12 mouse cellular contexts compared by ENCODE assay signal in genomic region chr11:100386586-100386985, GRCm38 (mm10). TPM values are rescaled to one million over a fixed set of nuclear protein-coding genes. Genes with fewer than 3 reads are reported as not detected.
A peak's percentile ranks its signal among the peaks of the same experiment; 100 is the strongest.
DNase-seq lines count a peak whose midpoint lies in the region; ATAC-seq lines count a peak whose summit lies in the region.
"Had no signal": no experiment of that assay in that cellular context is flagged by ENCODE, and none has a peak within 500 bp of the region (broad histone marks: within the 10 kb centered on the region; RNA-seq: fewer than 3 reads in every experiment).

No protein-coding gene starts in this region.

- no peak overlapping the region; the same call in 1 of the 2 replicates for H3K27ac ChIP-seq in embryonic facial prominence, embryonic 11.5 days (replicated peaks; ENCODE audit: low read depth, low read length)
- H3K27ac ChIP-seq in kidney, embryonic 15.5 days, result peak overlapping the region; percentile 89

- H3K9ac ChIP-seq in embryonic facial prominence, embryonic 11.5 days (replicated peaks; ENCODE audit: low read length), result no peak overlapping the region
- no peak overlapping the region for H3K9ac ChIP-seq in kidney, embryonic 15.5 days

- H3K36me3 ChIP-seq in embryonic facial prominence, embryonic 11.5 days (replicated peaks; ENCODE audit: control insufficient read depth, insufficient read depth, low read depth, low read length), result no peaks in the 10 kb centered on the region; the same call in 1 of the 2 replicates
- H3K36me3 ChIP-seq in kidney, embryonic 15.5 days, result peaks cover 46% of the 10 kb centered on the region

- H3K4me1 ChIP-seq in embryonic facial prominence, embryonic 11.5 days (ENCODE audit: control insufficient read depth, insufficient read depth, low read length), result peaks cover 5% of the 10 kb centered on the region; the same call in 1 of the 2 replicates
- peaks cover 63% of the 10 kb centered on the region for H3K4me1 ChIP-seq in kidney, embryonic 15.5 days

- ATAC-seq in embryonic facial prominence, embryonic 11.5 days (replicated peaks; ENCODE audit: insufficient number of reproducible peaks, low FRiP score, low TSS enrichment, low read depth), result no peak; the same call in 1 of the 2 replicates
- ATAC-seq in kidney, embryonic 15.5 days (replicated peaks; ENCODE audit: low FRiP score), result peak; percentile 55
- ATAC-seq in monocyte, adult 5-6 weeks (replicated peaks; ENCODE audit: insufficient number of reproducible peaks, low FRiP score, low TSS enrichment, poor library complexity, severe bottlenecking), result no peak

- no peak overlapping the region for H3K4me2 ChIP-seq in embryonic facial prominence, embryonic 11.5 days (ENCODE audit: low read depth, low read length)
- H3K4me2 ChIP-seq in kidney, embryonic 15.5 days, result no peak overlapping the region

- peak; percentile 97 for DNase-seq in heart, adult 11 months
- DNase-seq in heart, postnatal 36 days, result no peak
- peak; percentile 47 for DNase-seq in embryonic facial prominence, embryonic 11.5 days (ENCODE audit: low spot score)
- peak; percentile 59 for DNase-seq in lung, postnatal 14 days
- DNase-seq in neural tube, embryonic 10.5 days (ENCODE audit: extremely low spot score, low spot score), result no peak
- no peak for DNase-seq in cerebellum, postnatal 36 days
- DNase-seq: layer of hippocampus, postnatal 36 days had no signal

- H3K9me3 ChIP-seq in embryonic facial prominence, embryonic 11.5 days (replicated peaks; ENCODE audit: control insufficient read depth, low read length), result no peaks in the 10 kb centered on the region
- H3K9me3 ChIP-seq in kidney, embryonic 15.5 days (replicated peaks), result no peaks in the 10 kb centered on the region

- no peaks in the 10 kb centered on the region for H3K27me3 ChIP-seq in embryonic facial prominence, embryonic 11.5 days (ENCODE audit: control insufficient read depth, insufficient read depth, low read length)
- no peaks in the 10 kb centered on the region for H3K27me3 ChIP-seq in kidney, embryonic 15.5 days

- no peak overlapping the region for H3K4me3 ChIP-seq in embryonic facial prominence, embryonic 11.5 days (ENCODE audit: low read depth, low read length)
- no peak overlapping the region for H3K4me3 ChIP-seq in kidney, embryonic 15.5 days (replicated peaks)

- WGBS in embryonic facial prominence, embryonic 11.5 days, result 45% methylated on average over 5 of the region's 5 CpGs
- WGBS in kidney, embryonic 15.5 days, result 45% methylated on average over 5 of the region's 5 CpGs

- intact Hi-C loops in heart, postnatal 36 days (cut with DNase I), result loop anchor here (2.0 kb wide), 1 partner anchor 16 kb away; no protein-coding TSS in a partner anchor

RNA-seq across cellular contexts. Expression of gene Jup, which starts 11.0 kb away (rescaled TPM):
- total RNA-seq in heart, postnatal 36 days (2021), result 100 to 1,000 TPM; 252 to 272 TPM
- polyA plus RNA-seq in embryonic facial prominence, embryonic 11.5 days (2014; fragmentation: Nextera tagmentation; extraction: Ambion mirVana), result 31.8 and 37.4 TPM in 2 replicates
- polyA plus RNA-seq in kidney, embryonic 15.5 days (2015; fragmentation: Nextera tagmentation; extraction: Ambion mirVana), result 107 and 121 TPM in 2 replicates
- total RNA-seq in monocyte, adult 5-6 weeks (2017), result 14.7 to 28.8 TPM (median 21.2 TPM) in 3 replicates

RNA-seq across cellular contexts. Expression of gene P3h4, which starts 28.1 kb away (rescaled TPM):
- total RNA-seq in heart, postnatal 36 days (2021), result 10 to 100 TPM; 16.3 to 18.2 TPM
- 33.0 and 37.1 TPM in 2 replicates for polyA plus RNA-seq in embryonic facial prominence, embryonic 11.5 days (2014; fragmentation: Nextera tagmentation; extraction: Ambion mirVana)
- 59.0 and 67.2 TPM in 2 replicates for polyA plus RNA-seq in kidney, embryonic 15.5 days (2015; fragmentation: Nextera tagmentation; extraction: Ambion mirVana)
- total RNA-seq in monocyte, adult 5-6 weeks (2017), result 0.64 to 5.3 TPM (median 3.1 TPM) in 3 replicates

RNA-seq across cellular contexts. Expression of gene Fkbp10, which starts 28.9 kb away (rescaled TPM):
- 10 to 100 TPM; 12.9 to 13.4 TPM for total RNA-seq in heart, postnatal 36 days (2021)
- polyA plus RNA-seq in embryonic facial prominence, embryonic 11.5 days (2014; fragmentation: Nextera tagmentation; extraction: Ambion mirVana), result 60.0 and 69.4 TPM in 2 replicates
- polyA plus RNA-seq in kidney, embryonic 15.5 days (2015; fragmentation: Nextera tagmentation; extraction: Ambion mirVana), result 130 and 139 TPM in 2 replicates
- total RNA-seq in monocyte, adult 5-6 weeks (2017), result 0.57 to 4.4 TPM (median 2.1 TPM) in 3 replicates
- total RNA-seq: megakaryocyte progenitor cell, adult 5-6 weeks had no signal

RNA-seq across cellular contexts. Expression of gene Hap1, which starts 30.7 kb away (rescaled TPM):
- total RNA-seq in heart, postnatal 36 days (2021), result 1 to 10 TPM; 1.6 to 1.8 TPM
- 5.5 and 6.2 TPM in 2 replicates for polyA plus RNA-seq in embryonic facial prominence, embryonic 11.5 days (2014; fragmentation: Nextera tagmentation; extraction: Ambion mirVana)
- 15.0 and 19.6 TPM in 2 replicates for polyA plus RNA-seq in kidney, embryonic 15.5 days (2015; fragmentation: Nextera tagmentation; extraction: Ambion mirVana)
- total RNA-seq in monocyte, adult 5-6 weeks (2017), result 1.3 to 2.7 TPM in 2 of 3 replicates, not detected in the other
- total RNA-seq: megakaryocyte progenitor cell, adult 5-6 weeks had no signal

RNA-seq across cellular contexts. Expression of gene Gast, which starts 52.4 kb away (rescaled TPM):
- not detected for total RNA-seq in heart, postnatal 36 days (2021)
- not detected in 2 replicates for polyA plus RNA-seq in embryonic facial prominence, embryonic 11.5 days (2014; fragmentation: Nextera tagmentation; extraction: Ambion mirVana)
- not detected in 2 replicates for polyA plus RNA-seq in kidney, embryonic 15.5 days (2015; fragmentation: Nextera tagmentation; extraction: Ambion mirVana)
- not detected in 3 replicates for total RNA-seq in monocyte, adult 5-6 weeks (2017)
- total RNA-seq: layer of hippocampus, postnatal 36 days; megakaryocyte progenitor cell, adult 5-6 weeks had no signal
- polyA plus RNA-seq: heart, embryonic 14.5 days; neural tube, embryonic 11.5 days had no signal

Comparison
In these comparisons a context has a peak if more than half of its experiments do, and no peak if none do; other contexts are left out.
1. DNase-seq: peak in heart, adult 11 months (single experiment), embryonic facial prominence, embryonic 11.5 days (single experiment) and lung, postnatal 14 days (single experiment); none in heart, postnatal 36 days (0 of 2), neural tube, embryonic 10.5 days (single experiment) and cerebellum, postnatal 36 days (0 of 2).